Mouse (Mus musculus) midbrain, postnatal 0 days (tissue): ENCODE results near the gene Eefsec. TPM values are rescaled to one million over a fixed set of nuclear protein-coding genes. Genes with fewer than 3 reads are reported as not detected.
A peak's percentile ranks its signal among the peaks of the same experiment; 100 is the strongest.

ENCODE experiments used
- ATAC-seq: fragments of 200-750 bp; cut with Nextera tagmentation; 2 replicates; pipeline ENCODE4 v1.8.0; 2017; ENCODE audit warnings: moderate number of reproducible peaks, mild to moderate bottlenecking, moderate TSS enrichment, moderate library complexity; ENCODE audit not compliant: low FRiP score
- DNase-seq: peaks from one replicate; pipeline ENCODE4 v3.0.0-alpha.2; 2015; ENCODE audit warnings: low spot score
- H3K27ac ChIP-seq: fragments of 300-500 bp; sonication (generic); 2 replicates; pipeline ENCODE4 v1.5.1; 2014; ENCODE audit warnings: low read depth, mild to moderate bottlenecking, low read length, mixed read lengths
- H3K27me3 ChIP-seq: fragments of 300-500 bp; sonication (generic); 2 replicates; pipeline ENCODE4 v1.6.1; 2014; ENCODE audit warnings: low read length, control low read depth, mixed read lengths; ENCODE audit not compliant: insufficient read depth
- H3K36me3 ChIP-seq: fragments of 300-500 bp; sonication (generic); 2 replicates; pipeline ENCODE4 v1.6.1; 2014; ENCODE audit warnings: low read length, control low read depth, mixed read lengths; ENCODE audit not compliant: insufficient read depth
- H3K4me1 ChIP-seq: fragments of 300-500 bp; sonication (generic); 2 replicates; pipeline ENCODE4 v1.6.1; 2014; ENCODE audit warnings: mild to moderate bottlenecking, control low read depth, antibody characterized with exemption, low read length, mixed read lengths; ENCODE audit not compliant: insufficient read depth
- H3K4me2 ChIP-seq: fragments of 300-500 bp; sonication (generic); 2 replicates; pipeline ENCODE4 v1.6.1; 2014; ENCODE audit warnings: low read depth, mild to moderate bottlenecking, low read length, mixed read lengths; ENCODE audit not compliant: poor library complexity, severe bottlenecking
- H3K4me3 ChIP-seq: fragments of 300-500 bp; sonication (generic); 2 replicates; pipeline ENCODE4 v1.5.1; 2014; ENCODE audit warnings: low read depth, mild to moderate bottlenecking, low read length, moderate library complexity
- H3K9ac ChIP-seq: fragments of 300-500 bp; sonication (generic); replicated peaks from 2 replicates; pipeline ENCODE4 v1.6.1; 2014; ENCODE audit warnings: mild to moderate bottlenecking, low read length, moderate library complexity, mixed read lengths; ENCODE audit not compliant: poor library complexity, severe bottlenecking
- H3K9me3 ChIP-seq: fragments of 300-500 bp; sonication (generic); 2 replicates; pipeline ENCODE4 v1.6.1; 2016; ENCODE audit warnings: low read length, control low read depth
- CTCF ChIP-seq: IDR thresholded peaks from 2 replicates; pipeline ENCODE4 v1.5.1; 2016; ENCODE audit warnings: antibody characterized with exemption, mild to moderate bottlenecking
- WGBS: fragments of 180-500 bp; shearing (Covaris S2); extraction: QIAGEN DNeasy Blood & Tissue Kit; methylation state at CpG from one replicate; pipeline ENCODE4 v1.1.7; 2014; 5-methylcytosine and 5-hydroxymethylcytosine counted together
- polyA plus RNA-seq: library from polyadenylated mRNA; unstranded; fragments of >200 nt; fragmentation: Nextera tagmentation; extraction: Ambion mirVana; gene quantifications from 2 replicates; pipeline ENCODE4 v1.2.1, GENCODE M21; 2015
- total RNA-seq: library from RNA; depleted of rRNA; stranded (reverse); fragments of >200 nt; gene quantifications from 2 replicates; pipeline ENCODE4 v1.2.3, GENCODE M21; 2014

Gene Eefsec
- total and polyA plus RNA-seq, 2 experiments from 2014 or later = 24.4 to 26.8 TPM

- DNase-seq (no peak), ATAC-seq (no peak)
- WGBS = 11% methylated on average over 5 of the region's 5 CpGs
- Histone ChIP-seq H3K9ac (no peak overlapping the region), H3K27me3 (no peaks in the 10 kb centered on the region), H3K9me3 (no peaks in the 10 kb centered on the region), H3K4me2 (no peak overlapping the region), H3K27ac (no peak overlapping the region; the same call in 1 of the 2 replicates), H3K36me3 (no peaks in the 10 kb centered on the region), H3K4me3 (no peak overlapping the region), H3K4me1 (no peaks in the 10 kb centered on the region)
- TF ChIP-seq CTCF = no peak
Observed at GRCm38 (mm10) chr6:88409492-88409891, 36.8 kb downstream of the Eefsec start.

- no peak overlapping the region for H3K27ac ChIP-seq
- ATAC-seq (no peak), DNase-seq (no peak)
- no peak for TF ChIP-seq CTCF
- no peak overlapping the region for H3K4me2 ChIP-seq
- no peaks in the 10 kb centered on the region for H3K36me3 ChIP-seq
- no peaks in the 10 kb centered on the region for H3K27me3 ChIP-seq
- H3K4me3 ChIP-seq = no peak overlapping the region
- no peaks in the 10 kb centered on the region for H3K4me1 ChIP-seq
- H3K9me3 ChIP-seq = no peaks in the 10 kb centered on the region
- WGBS = 78% methylated on average over 6 of the region's 6 CpGs
- no peak overlapping the region for H3K9ac ChIP-seq
Observed at GRCm38 (mm10) chr6:88400451-88400850, 45.9 kb downstream of the Eefsec start.

DNA sequence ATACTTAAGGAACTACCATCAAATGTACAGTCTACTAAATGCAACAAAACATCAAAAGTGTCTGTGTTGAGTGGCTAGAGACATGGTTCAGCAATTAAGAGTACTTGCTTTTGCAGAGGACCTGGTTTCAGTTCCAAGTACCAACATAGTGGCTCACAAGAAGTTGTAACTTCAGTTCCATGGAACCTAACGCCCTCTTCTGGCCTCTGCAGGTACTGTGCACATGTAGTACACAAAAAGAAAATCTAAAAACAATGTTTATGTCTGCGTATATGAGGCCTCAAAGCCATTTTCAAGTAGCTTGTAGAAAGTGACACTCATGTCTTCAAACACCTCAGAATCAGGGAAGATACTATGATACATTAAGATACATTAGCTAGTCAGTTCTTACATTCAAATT lies 48.4 kb downstream of the Eefsec start:
- TF ChIP-seq CTCF = peak; percentile 30; the same call in 1 of the 2 replicates
- H3K4me3 ChIP-seq = no peak overlapping the region

DNA sequence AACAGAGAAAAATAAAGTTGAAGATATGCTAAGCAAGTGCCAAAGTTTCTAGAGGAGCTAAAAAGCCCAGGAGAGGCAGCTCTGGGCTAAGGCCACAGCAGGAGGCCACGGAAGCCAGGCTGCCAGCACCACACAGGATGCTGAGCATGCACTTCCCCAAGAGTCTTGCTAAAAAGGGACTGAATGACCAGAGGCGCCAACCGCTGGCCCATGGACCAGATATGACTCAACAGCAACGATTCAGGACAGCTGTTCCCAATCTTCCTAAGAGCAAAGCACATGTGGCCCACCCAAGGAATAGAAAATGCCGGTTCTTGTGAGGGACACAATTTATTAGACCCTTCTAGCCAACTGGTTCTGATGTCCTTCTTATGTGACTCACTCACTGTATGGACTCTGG lies 57.4 kb downstream of the Eefsec start:
- no peak overlapping the region for H3K4me2 ChIP-seq
- no peaks in the 10 kb centered on the region for H3K27me3 ChIP-seq
- H3K9ac ChIP-seq = no peak overlapping the region
- DNase-seq (no peak), ATAC-seq (no peak)
- H3K4me3 ChIP-seq = no peak overlapping the region
- 66% methylated on average over 5 of the region's 5 CpGs for WGBS
- no peaks in the 10 kb centered on the region for H3K9me3 ChIP-seq
- H3K4me1 ChIP-seq = 0 out of 2 replicates have a peak, but pooled peaks cover 2% of the 10 kb centered on the region
- H3K36me3 ChIP-seq = no peaks in the 10 kb centered on the region
- no peak for TF ChIP-seq CTCF
- no peak overlapping the region for H3K27ac ChIP-seq

More for the DNA sequence above, 48.4 kb downstream of the Eefsec start:
- Histone ChIP-seq H3K4me1 (no peaks in the 10 kb centered on the region), H3K27ac (no peak overlapping the region), H3K9ac (no peak overlapping the region), H3K36me3 (no peaks in the 10 kb centered on the region), H3K9me3 (no peaks in the 10 kb centered on the region), H3K27me3 (no peaks in the 10 kb centered on the region), H3K4me2 (no peak overlapping the region)
- ATAC-seq = no peak
- 68% methylated on average over 2 of the region's 2 CpGs for WGBS
- no peak for DNase-seq

DNA sequence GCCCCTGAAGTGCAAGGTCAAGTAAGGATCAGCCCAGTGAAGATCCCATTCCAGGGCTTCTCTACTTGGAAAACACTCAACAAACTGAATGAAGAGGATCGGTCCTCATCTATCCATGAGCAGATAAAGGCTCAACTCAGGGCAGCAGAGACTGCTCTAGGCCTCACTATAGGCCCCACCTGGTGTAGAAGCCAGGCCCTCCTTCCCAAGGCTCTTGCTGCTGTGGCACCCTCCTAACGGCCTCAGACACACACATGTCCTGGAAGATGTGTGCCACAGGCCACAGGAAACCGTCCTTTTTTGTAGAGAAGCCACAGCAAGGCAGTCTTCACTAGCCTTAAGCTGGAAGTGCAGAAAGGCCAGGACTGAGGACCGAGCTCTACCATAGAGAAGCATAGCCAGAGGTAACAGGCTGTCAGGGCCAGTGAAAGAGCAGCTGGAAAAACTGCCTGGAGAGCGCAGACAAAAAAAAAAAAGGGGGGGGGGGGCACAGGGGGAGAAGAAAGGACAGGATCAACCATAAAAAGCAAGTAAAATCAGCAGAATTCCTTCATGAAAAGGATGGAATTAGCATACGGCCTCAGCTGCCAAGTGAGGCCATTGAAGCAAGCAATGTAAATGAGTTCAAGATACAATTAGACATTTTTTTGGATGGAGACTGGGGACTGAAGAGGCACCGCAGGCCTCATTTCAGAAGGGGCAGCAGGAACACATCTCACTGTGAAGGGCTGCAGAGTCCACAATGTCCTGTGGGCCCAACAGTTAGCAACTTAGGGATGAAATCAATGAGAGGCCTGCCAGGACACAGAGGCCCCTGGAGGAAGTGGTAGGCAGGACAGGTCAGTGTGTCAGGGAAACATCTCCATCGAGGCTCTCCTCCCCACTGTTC lies 58.3 kb downstream of the Eefsec start:
- peak; percentile 23; the same call in 1 of the 2 replicates for ATAC-seq
- WGBS = 28% methylated on average over 8 of the region's 8 CpGs
- Histone ChIP-seq H3K4me1 (0 out of 2 replicates have a peak, but pooled peaks cover 2% of the 10 kb centered on the region), H3K4me3 (no peak overlapping the region), H3K27ac (0 out of 2 replicates have a peak overlapping the region, but pooled peaks have one; percentile 32), H3K9me3 (no peaks in the 10 kb centered on the region), H3K4me2 (no peak overlapping the region), H3K9ac (no peak overlapping the region), H3K36me3 (no peaks in the 10 kb centered on the region), H3K27me3 (no peaks in the 10 kb centered on the region)
- DNase-seq = peak; percentile 75
- TF ChIP-seq CTCF = peak; percentile 17; the same call in 1 of the 2 replicates

DNA sequence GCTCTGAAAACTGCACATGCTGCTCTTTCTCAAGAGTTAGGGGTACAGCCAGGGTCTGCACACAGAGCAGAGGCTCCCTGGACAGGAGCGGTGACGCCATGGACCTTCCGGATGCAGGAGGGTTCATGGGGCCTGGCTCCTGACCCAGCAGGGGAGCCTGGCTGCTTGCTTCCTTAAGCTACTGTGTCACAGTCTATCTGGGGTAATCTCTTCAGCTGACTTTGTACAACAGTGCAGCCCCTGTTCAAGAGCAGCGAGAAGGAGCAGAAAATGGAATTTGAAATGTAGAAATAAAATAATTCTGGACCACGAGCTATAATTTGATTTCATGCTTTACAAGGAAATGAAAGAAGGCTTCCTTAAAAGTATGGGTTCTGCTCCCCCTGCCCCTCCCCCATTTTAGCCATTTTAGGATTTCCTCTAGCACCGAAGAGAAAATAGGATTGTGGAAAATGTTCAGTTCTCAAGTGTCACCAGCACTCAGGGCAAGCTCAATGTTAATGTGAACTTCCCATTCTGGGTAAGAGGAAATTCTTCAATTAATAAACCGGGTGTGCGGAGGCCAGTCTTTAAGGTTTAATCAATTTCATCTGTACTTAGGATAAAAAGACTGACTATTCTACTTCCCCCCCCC lies 61.8 kb downstream of the Eefsec start:
- Histone ChIP-seq H3K4me2 (no peak overlapping the region), H3K4me1 (0 out of 2 replicates have a peak, but pooled peaks cover 2% of the 10 kb centered on the region), H3K9me3 (no peaks in the 10 kb centered on the region), H3K27me3 (no peaks in the 10 kb centered on the region), H3K9ac (no peak overlapping the region), H3K4me3 (no peak overlapping the region), H3K27ac (no peak overlapping the region), H3K36me3 (no peaks in the 10 kb centered on the region)
- no peak for TF ChIP-seq CTCF
- DNase-seq (no peak), ATAC-seq (no peak)
- 39% methylated on average over 8 of the region's 8 CpGs for WGBS
